Mouse (Mus musculus) forelimb bud, embryonic 11.5 days (tissue): ENCODE data around the gene Extl2.

Experiments
- DNase-seq: peaks from one replicate; pipeline ENCODE4 v3.0.0-alpha.2; 2012; ENCODE audit warnings: low read depth, low spot score

The Extl2 gene

GRCm38 (mm10) chr3:116006978-116007940 is at the start of gene Extl2, which contains the start of gene Slc30a7:
TSS of gene Extl2 (plus strand) at chr3:116007462.
TSS of gene Slc30a7 (minus strand) at chr3:116007406.
- DNase-seq = peak; percentile 79

- DNase-seq = peak; percentile 46
These were observed 45.8 kb upstream of the Extl2 start for GRCm38 (mm10) chr3:115961311-115962027.

GRCm38 (mm10) chr3:115962028-115962415 is 45.2 kb upstream of the Extl2 start:
- DNase-seq = peak; percentile 20

GRCm38 (mm10) chr3:115963597-115963996 is 43.7 kb upstream of the Extl2 start:
- no peak for DNase-seq

- no peak for DNase-seq
These were observed 43.2 kb upstream of the Extl2 start for GRCm38 (mm10) chr3:115964071-115964470.

- DNase-seq = no peak
These were observed 38.3 kb upstream of the Extl2 start for GRCm38 (mm10) chr3:115968745-115969530.

GRCm38 (mm10) chr3:115971045-115971785 is 36.0 kb upstream of the Extl2 start:
- DNase-seq = no peak

GRCm38 (mm10) chr3:115971891-115972646 is 35.2 kb upstream of the Extl2 start:
- no peak for DNase-seq

GRCm38 (mm10) chr3:115974228-115974627 is 33.0 kb upstream of the Extl2 start:
- DNase-seq = no peak

- no peak for DNase-seq
These were observed 32.3 kb upstream of the Extl2 start for GRCm38 (mm10) chr3:115974995-115975394.

- peak; percentile 24 for DNase-seq
These were observed 28.3 kb upstream of the Extl2 start for GRCm38 (mm10) chr3:115979000-115979399.

GRCm38 (mm10) chr3:115983217-115983616 is 24.0 kb upstream of the Extl2 start:
- DNase-seq = no peak

GRCm38 (mm10) chr3:115984653-115985052 is 22.6 kb upstream of the Extl2 start:
- no peak for DNase-seq

GRCm38 (mm10) chr3:115985183-115985892 is 21.9 kb upstream of the Extl2 start:
- DNase-seq = no peak

GRCm38 (mm10) chr3:115992103-115992502 is 15.2 kb upstream of the Extl2 start:
- DNase-seq = no peak

GRCm38 (mm10) chr3:115992588-115992987 is 14.7 kb upstream of the Extl2 start:
- no peak for DNase-seq

- DNase-seq = no peak
These were observed 14.2 kb upstream of the Extl2 start for GRCm38 (mm10) chr3:115993025-115993424.

- DNase-seq = no peak
These were observed 10.3 kb upstream of the Extl2 start for GRCm38 (mm10) chr3:115996929-115997328.

- no peak for DNase-seq
These were observed 831 bp upstream of the Extl2 start for GRCm38 (mm10) chr3:116006284-116006977.
